Mouse (Mus musculus): ENCODE results near the gene Hoxc6. TPM values are rescaled to one million over a fixed set of nuclear protein-coding genes. Genes with fewer than 3 reads are reported as not detected.
A peak's percentile ranks its signal among the peaks of the same experiment; 100 is the strongest.

Hoxc6 gene
- total and polyA plus RNA-seq, 2 experiments from 2014 or later = not detected

GRCm38 (mm10) chr15:102963671-102964640, 34.1 kb upstream of the Hoxc6 start:
- ATAC-seq = no peak
- H3K9ac ChIP-seq = no peak overlapping the region
- DNase-seq = peak; percentile 55
- H3K36me3 ChIP-seq (ENCODE audit: insufficient read depth) = no peaks in the 10 kb centered on the region
- peaks cover 96% of the 10 kb centered on the region for H3K27me3 ChIP-seq (ENCODE audit: insufficient read depth, low read length)
- no peaks in the 10 kb centered on the region for H3K4me1 ChIP-seq (ENCODE audit: insufficient read depth)
- H3K9me3 ChIP-seq (ENCODE audit: low read length) = no peaks in the 10 kb centered on the region
- no peak overlapping the region for H3K27ac ChIP-seq (ENCODE audit: low read depth, low read length)
- 2% methylated on average over 28 of the region's 28 CpGs for WGBS
- H3K4me2 ChIP-seq (ENCODE audit: low read depth) = no peak overlapping the region
- H3K4me3 ChIP-seq (ENCODE audit: low read depth, low read length) = no peak overlapping the region
- no peak for TF ChIP-seq CTCF (IDR thresholded peaks at IDR 0.05; ENCODE audit: low read depth)

- Histone ChIP-seq H3K36me3 (ENCODE audit: insufficient read depth) (no peaks in the 10 kb centered on the region), H3K27me3 (ENCODE audit: insufficient read depth, low read length) (peaks cover 96% of the 10 kb centered on the region), H3K9ac (no peak overlapping the region), H3K9me3 (ENCODE audit: low read length) (no peaks in the 10 kb centered on the region), H3K4me1 (ENCODE audit: insufficient read depth) (no peaks in the 10 kb centered on the region), H3K27ac (ENCODE audit: low read depth, low read length) (no peak overlapping the region), H3K4me3 (ENCODE audit: low read depth, low read length) (no peak overlapping the region), H3K4me2 (ENCODE audit: low read depth) (no peak overlapping the region)
- 4% methylated on average over 26 of the region's 26 CpGs for WGBS
- ATAC-seq (no peak), DNase-seq (no peak)
- TF ChIP-seq CTCF (IDR thresholded peaks at IDR 0.05; ENCODE audit: low read depth) = no peak
These were observed 32.8 kb upstream of the Hoxc6 start for GRCm38 (mm10) chr15:102965003-102965891.

GRCm38 (mm10) chr15:102965892-102966775, 31.9 kb upstream of the Hoxc6 start:
- DNase-seq = peak; percentile 66
- no peaks in the 10 kb centered on the region for H3K4me1 ChIP-seq (ENCODE audit: insufficient read depth)
- H3K27ac ChIP-seq (ENCODE audit: low read depth, low read length) = no peak overlapping the region
- H3K36me3 ChIP-seq (ENCODE audit: insufficient read depth) = no peaks in the 10 kb centered on the region
- peak; percentile 70 for TF ChIP-seq CTCF (IDR thresholded peaks at IDR 0.05; ENCODE audit: low read depth)
- WGBS = 4% methylated on average over 28 of the region's 30 CpGs
- no peaks in the 10 kb centered on the region for H3K9me3 ChIP-seq (ENCODE audit: low read length)
- 0 out of 2 replicates have a peak overlapping the region, but pooled peaks have one; percentile 6 for H3K4me2 ChIP-seq (ENCODE audit: low read depth)
- no peak overlapping the region for H3K4me3 ChIP-seq (ENCODE audit: low read depth, low read length)
- peaks cover 96% of the 10 kb centered on the region for H3K27me3 ChIP-seq (ENCODE audit: insufficient read depth, low read length)
- peak; percentile 40; the same call in 1 of the 2 replicates for ATAC-seq
- no peak overlapping the region for H3K9ac ChIP-seq

- Histone ChIP-seq H3K36me3 (ENCODE audit: insufficient read depth) (no peaks in the 10 kb centered on the region), H3K9me3 (ENCODE audit: low read length) (no peaks in the 10 kb centered on the region), H3K27ac (ENCODE audit: low read depth, low read length) (no peak within 1 kb of the TSS), H3K4me3 (ENCODE audit: low read depth, low read length) (no peak within 1 kb of the TSS), H3K27me3 (ENCODE audit: insufficient read depth, low read length) (peaks cover 96% of the 10 kb centered on the region), H3K4me1 (ENCODE audit: insufficient read depth) (no peaks in the 10 kb centered on the region), H3K4me2 (ENCODE audit: low read depth) (0 out of 2 replicates have a peak within 1 kb of the TSS, but pooled peaks have one; percentile 6), H3K9ac (no peak within 1 kb of the TSS)
- no peak for ATAC-seq
- no peak for DNase-seq
- WGBS = 3% methylated on average over 27 of the region's 27 CpGs
- no peak for TF ChIP-seq CTCF (IDR thresholded peaks at IDR 0.05; ENCODE audit: low read depth)
These were observed 31.2 kb upstream of the Hoxc6 start, which contains the start of gene Hoxc10 for GRCm38 (mm10) chr15:102966776-102967311. Hoxc10 (plus strand) TSS chr15:102966796.

- Histone ChIP-seq H3K4me3 (ENCODE audit: low read depth, low read length) (no peak within 1 kb of the TSS), H3K27ac (ENCODE audit: low read depth, low read length) (no peak within 1 kb of the TSS), H3K4me1 (ENCODE audit: insufficient read depth) (no peaks in the 10 kb centered on the region), H3K9me3 (ENCODE audit: low read length) (no peaks in the 10 kb centered on the region), H3K9ac (no peak within 1 kb of the TSS), H3K36me3 (ENCODE audit: insufficient read depth) (no peaks in the 10 kb centered on the region), H3K27me3 (ENCODE audit: insufficient read depth, low read length) (peaks cover 97% of the 10 kb centered on the region), H3K4me2 (ENCODE audit: low read depth) (0 out of 2 replicates have a peak within 1 kb of the TSS, but pooled peaks have one; percentile 6)
- ATAC-seq (no peak), DNase-seq (no peak)
- 3% methylated on average over 12 of the region's 12 CpGs for WGBS
- TF ChIP-seq CTCF (IDR thresholded peaks at IDR 0.05; ENCODE audit: low read depth) = no peak
These were observed 30.8 kb upstream of the Hoxc6 start, which contains the start of gene Hoxc5 for GRCm38 (mm10) chr15:102967312-102967510. Hoxc5 (plus strand) TSS chr15:102967443.

All from forebrain, postnatal 0 days (tissue).